Mouse (Mus musculus) adrenal gland, adult 8-10 months (tissue): ENCODE measurements at regions not wholly inside any gene's neighbourhood (a gene's known extent, or its start where the extent isn't known, plus 50 kb on each side); places are given as distances from the start of the nearest gene placed in this dataset.
"Not testable (repeated sequence)": the region's sequence is repeated elsewhere in the genome, so short reads cannot be mapped to it uniquely, and the experiment has no call there.

Source experiments
- DNase-seq: peaks from one replicate; pipeline ENCODE4 v3.0.0; 2022
- microRNA-seq, 2 experiments: library from miRNA; unstranded; fragments of <30 nt; microRNA quantifications; one replicate each; pipeline ENCODE4 v1.2.0; 2022

DNA sequence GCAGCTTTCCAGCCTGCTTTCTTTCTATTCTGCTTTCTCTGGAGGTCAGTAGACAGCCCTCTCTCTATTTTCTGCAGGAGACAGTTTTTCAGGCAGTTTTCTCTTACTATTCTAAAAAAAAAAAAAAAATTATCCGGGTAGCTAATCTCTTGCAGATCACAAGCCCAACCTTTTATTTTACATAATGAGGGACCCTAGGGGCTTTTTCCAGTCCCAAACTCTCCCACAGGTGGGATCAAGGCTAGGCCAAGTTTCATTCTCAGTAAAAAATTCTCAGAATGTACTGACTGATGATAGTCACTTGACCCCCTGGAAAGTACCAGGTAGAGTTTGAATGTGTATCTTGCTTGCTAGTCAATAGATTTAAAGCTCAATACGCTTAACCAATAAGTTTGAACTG, 705.7 kb downstream of the Trib2 start:
- no peak for DNase-seq

DNA sequence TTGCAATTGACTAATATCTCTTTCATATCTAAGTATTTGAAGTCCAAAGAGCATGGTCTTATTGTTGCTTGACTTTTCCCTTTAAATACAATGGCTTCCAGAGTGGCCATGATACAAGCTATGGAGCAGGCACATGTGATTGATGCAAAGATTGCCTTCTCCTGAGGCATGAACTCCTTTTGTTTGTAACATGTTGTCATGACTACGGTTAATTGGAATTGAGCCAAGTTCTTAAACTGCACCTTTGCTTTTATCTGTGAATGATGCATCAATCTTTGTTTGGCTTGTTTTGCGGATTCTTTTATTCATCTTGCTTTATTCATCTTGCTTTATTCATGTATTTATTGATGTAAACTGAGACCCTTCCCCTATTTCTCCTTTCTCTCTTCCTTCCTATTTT, 711.8 kb downstream of the Trib2 start:
- no peak for DNase-seq

DNA sequence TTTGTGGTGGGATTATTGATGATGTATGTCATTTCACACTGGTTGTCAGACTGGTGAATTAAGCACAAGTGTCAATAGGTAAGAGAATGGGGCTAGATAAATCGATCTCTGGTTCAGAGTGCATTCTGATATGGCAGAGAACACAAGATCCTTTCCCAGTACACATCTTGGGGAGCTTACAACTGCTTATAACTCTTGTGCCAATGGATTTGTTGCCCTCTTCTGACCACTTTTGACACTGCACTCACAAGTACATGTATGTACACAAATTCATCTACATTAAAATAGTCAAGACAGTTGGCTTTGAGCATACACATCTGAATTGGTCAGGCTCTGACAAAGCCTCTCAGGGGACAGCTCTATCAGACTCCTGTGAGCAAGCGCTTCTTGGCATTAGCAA, 738.1 kb downstream of the Trib2 start:
- DNase-seq = no peak

DNA sequence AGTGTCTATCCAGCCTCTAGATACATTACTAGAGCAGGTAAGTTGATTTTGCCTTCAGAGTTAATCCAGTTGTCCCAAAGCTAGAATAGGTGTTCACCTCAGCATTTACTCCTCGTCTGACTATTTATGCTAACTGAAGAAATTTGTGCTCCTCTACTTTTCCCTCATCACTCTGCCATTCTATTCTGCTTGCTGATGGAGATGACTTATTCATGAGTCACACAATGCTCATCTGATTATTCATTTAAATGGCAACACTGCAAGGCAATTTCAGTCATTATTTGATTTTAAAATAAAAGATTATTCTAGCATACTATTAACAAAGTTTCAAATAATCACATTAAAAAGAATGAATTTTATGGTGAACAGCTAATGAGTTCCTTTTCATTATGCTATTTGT, 752.4 kb downstream of the Trib2 start:
- DNase-seq = no peak

DNA sequence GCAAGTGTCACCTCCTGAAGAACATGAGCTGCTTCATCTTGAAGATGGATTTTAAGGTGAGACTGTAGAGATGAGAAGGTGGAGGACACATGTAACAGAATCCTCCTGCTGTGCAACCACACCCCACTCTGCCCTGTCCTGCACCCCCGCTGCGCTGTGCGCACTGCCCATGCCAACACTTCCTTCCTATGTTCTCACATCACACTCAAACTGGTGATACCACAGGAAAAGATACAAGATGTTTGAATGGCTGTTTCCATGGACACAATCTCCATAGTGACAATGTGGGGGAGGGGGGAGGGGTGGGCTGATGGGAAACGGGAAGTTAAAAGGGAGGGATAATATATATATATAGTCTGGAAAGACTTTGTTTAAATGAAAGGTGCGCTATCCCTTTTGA, 765.3 kb downstream of the Trib2 start:
- DNase-seq = no peak

DNA sequence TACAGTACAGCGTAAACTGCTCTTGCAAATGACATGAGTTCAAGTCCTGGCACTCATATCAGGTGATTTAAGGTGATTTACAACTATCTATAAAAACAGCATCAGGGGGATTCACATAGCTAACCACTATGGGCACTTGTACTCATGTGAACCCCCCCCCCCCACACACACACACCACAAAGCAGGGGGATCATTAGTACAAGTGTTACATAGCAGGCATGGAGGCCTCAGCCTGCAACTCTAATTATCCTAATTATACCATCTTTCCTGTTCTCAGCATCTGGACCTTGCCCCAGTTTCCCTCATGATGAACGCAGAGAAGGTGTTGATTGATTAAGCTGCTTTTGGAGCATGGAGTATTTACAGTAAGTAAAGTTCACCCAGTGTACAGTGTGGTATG, 773.5 kb downstream of the Trib2 start:
- no peak for DNase-seq

DNA sequence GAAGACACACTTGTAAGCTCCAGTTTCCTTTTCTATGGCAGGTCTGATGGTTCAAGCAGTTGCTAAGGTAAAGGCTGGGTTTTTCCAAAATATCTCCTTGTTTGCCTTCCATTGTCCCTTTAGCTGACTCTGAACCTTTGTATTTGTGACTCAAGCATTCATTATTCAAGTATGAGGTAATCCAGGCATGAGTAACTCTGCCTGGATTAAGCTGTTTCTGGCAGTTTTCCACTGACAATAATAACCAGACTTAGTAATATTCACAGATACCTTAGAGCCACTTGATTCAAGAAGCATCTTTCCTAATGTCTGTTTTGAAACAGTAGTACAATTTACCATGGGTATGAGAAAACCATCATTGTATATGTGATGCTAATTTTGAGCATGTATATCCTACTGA, 805.6 kb downstream of the Trib2 start:
- DNase-seq = no peak

DNA sequence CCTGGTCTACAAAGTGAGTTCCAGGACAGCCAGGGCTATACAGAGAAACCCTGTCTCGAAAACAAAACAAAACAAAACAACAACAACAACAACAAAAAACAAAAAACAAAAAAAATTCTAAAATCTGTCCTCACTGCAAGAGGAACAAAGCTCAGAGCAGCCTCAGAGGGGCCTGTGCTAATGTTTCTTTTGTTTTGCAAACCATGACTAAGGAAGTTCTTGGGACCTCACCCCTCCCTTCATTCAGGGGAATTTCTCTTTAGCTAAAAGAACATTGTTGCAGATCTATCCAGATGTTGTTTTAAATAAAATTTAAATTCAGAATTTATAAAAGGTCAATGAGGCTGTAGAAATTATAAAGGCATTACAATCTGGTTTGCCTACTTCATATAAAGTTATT, 814.3 kb downstream of the Trib2 start:
- DNase-seq = not testable (repeated sequence)

Small RNA genes lying in the stretch of these regions (microRNA-seq; reads per million reads assigned to microRNA genes)
- gene Gm27682 = 0 reads per million in 2 experiments
